Mouse (Mus musculus) lung, embryonic 14.5 days (tissue): Measurements from ENCODE around the gene Parp14. TPM values are rescaled to one million over a fixed set of nuclear protein-coding genes. Genes with fewer than 3 reads are reported as not detected.

ENCODE experiments used
- ATAC-seq: fragments of 200-750 bp; cut with Nextera tagmentation; 2 replicates; pipeline ENCODE4 v1.8.0; 2017; ENCODE audit warnings: mild to moderate bottlenecking, moderate TSS enrichment, moderate library complexity; ENCODE audit not compliant: insufficient read depth
- DNase-seq: peaks from one replicate; pipeline ENCODE4 v3.0.0-alpha.2; 2015
- H3K27ac ChIP-seq: fragments of 300-500 bp; sonication (generic); 2 replicates; pipeline ENCODE4 v1.5.1; 2014; ENCODE audit warnings: low read depth, mild to moderate bottlenecking, moderate library complexity
- H3K27me3 ChIP-seq: fragments of 300-500 bp; sonication (generic); 2 replicates; pipeline ENCODE4 v1.6.1; 2014; ENCODE audit warnings: low read length, control low read depth; ENCODE audit not compliant: insufficient read depth
- H3K36me3 ChIP-seq: fragments of 300-500 bp; sonication (generic); 2 replicates; pipeline ENCODE4 v1.6.1; 2014; ENCODE audit warnings: control low read depth; ENCODE audit not compliant: insufficient read depth
- H3K4me1 ChIP-seq: fragments of 300-500 bp; sonication (generic); 2 replicates; pipeline ENCODE4 v1.6.1; 2014; ENCODE audit warnings: antibody characterized with exemption, control low read depth; ENCODE audit not compliant: insufficient read depth
- H3K4me2 ChIP-seq: fragments of 300-500 bp; sonication (generic); 2 replicates; pipeline ENCODE4 v1.6.1; 2014; ENCODE audit warnings: mild to moderate bottlenecking
- H3K4me3 ChIP-seq: fragments of 300-500 bp; sonication (generic); 2 replicates; pipeline ENCODE4 v1.5.1; 2014; ENCODE audit warnings: low read depth, low read length
- H3K9ac ChIP-seq: fragments of 300-500 bp; sonication (generic); 2 replicates; pipeline ENCODE4 v1.6.1; 2014
- H3K9me3 ChIP-seq: fragments of 300-500 bp; sonication (generic); 2 replicates; pipeline ENCODE4 v1.6.1; 2016; ENCODE audit warnings: low read depth, low read length, control low read depth
- CTCF ChIP-seq: IDR thresholded peaks from 2 replicates; pipeline ENCODE4 v1.5.1; 2016; ENCODE audit warnings: antibody characterized with exemption, low read depth
- WGBS: fragments of 180-500 bp; shearing (Covaris S2); extraction: QIAGEN DNeasy Blood & Tissue Kit; methylation state at CpG from one replicate; pipeline ENCODE4 v1.1.7; 2014; 5-methylcytosine and 5-hydroxymethylcytosine counted together
- polyA plus RNA-seq: library from polyadenylated mRNA; unstranded; fragments of >200 nt; fragmentation: Nextera tagmentation; extraction: Ambion mirVana; gene quantifications from 2 replicates; pipeline ENCODE4 v1.2.1, GENCODE M21; 2014

The Parp14 gene
- polyA plus RNA-seq = 0.58 and 0.74 TPM in 2 replicates

DNA sequence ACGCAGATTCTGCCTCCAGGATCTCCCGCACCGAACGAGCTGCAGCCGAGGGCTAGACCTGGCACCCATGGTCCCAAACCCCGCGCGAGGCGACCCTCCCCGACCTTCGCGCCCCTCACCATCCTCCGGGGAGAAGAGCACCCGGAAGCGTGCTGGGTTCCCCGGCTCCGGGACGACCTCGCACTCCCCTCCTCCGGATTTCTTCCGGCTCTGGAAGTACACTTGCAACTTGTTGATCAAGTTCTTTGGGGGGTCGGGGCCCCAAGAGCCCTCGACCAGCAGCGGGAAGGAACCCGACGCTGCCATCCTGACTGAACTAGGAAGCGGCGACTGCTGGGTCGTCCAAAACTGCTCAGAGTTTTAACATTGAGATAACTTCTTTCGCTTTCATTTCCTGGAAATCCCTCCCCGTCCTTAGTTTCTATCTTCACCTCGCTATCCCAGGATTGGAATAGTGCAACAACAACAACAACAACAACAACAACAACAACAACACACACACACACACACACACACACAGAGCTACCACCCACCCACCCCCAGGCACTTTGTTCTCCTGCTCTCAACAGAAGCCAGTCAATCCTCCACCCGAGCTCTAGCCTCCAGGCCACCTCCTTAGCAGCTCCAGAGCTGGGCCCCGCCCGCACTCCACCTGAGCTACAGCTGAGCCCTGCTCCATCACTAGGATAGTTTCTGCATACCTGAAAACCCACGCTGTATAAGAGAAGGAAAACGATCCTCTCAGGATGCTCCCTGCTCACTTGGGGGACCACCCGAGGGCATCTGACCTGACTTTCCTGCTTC is at the start of gene Parp14:
Parp14 (minus strand) TSS at position 497 of the 804 bp plus-strand sequence.
- Histone ChIP-seq H3K4me2 (peak within 1 kb of the TSS; percentile 74), H3K9me3 (no peaks in the 10 kb centered on the region), H3K36me3 (no peaks in the 10 kb centered on the region), H3K9ac (peak within 1 kb of the TSS; percentile 73), H3K27ac (no peak within 1 kb of the TSS), H3K27me3 (peaks cover 28% of the 10 kb centered on the region), H3K4me1 (no peaks in the 10 kb centered on the region), H3K4me3 (peak within 1 kb of the TSS; percentile 65)
- DNase-seq (peak; percentile 56), ATAC-seq (peak; percentile 68; the same call in 1 of the 2 replicates)
- 1% methylated on average over 38 of the region's 38 CpGs for WGBS
- no peak for TF ChIP-seq CTCF

- 73% methylated on average over 6 of the region's 6 CpGs for WGBS
- no peak for TF ChIP-seq CTCF
- no peak for DNase-seq
These were observed 47.6 kb upstream of the Parp14 start for GRCm38 (mm10) chr16:35918721-35919543.

DNA sequence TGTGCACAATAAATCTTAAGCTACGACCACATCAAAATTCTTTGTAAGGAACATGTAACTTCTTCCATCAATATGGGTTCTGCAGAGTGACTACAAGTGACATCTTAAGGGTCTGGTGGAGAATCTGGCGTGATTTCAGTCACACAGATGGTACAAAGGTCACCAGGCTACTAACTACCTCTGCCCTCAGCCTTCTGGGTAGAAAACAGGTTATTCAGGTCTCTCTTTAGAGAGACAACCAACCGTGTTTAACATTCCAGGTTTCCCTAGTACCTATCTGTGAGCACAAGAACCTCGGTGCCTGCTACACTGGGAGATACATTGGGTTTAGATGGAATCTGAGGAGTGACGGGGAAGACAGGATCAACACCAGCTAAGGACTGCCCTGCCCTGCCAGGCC is 43.0 kb upstream of the Parp14 start:
- no peak overlapping the region for H3K27ac ChIP-seq
- no peak for TF ChIP-seq CTCF
- H3K9me3 ChIP-seq = no peaks in the 10 kb centered on the region
- no peaks in the 10 kb centered on the region for H3K27me3 ChIP-seq
- no peak overlapping the region for H3K9ac ChIP-seq
- ATAC-seq (no peak), DNase-seq (no peak)
- no peaks in the 10 kb centered on the region for H3K36me3 ChIP-seq
- no peak overlapping the region for H3K4me2 ChIP-seq
- 64% methylated on average over 5 of the region's 5 CpGs for WGBS
- no peak overlapping the region for H3K4me3 ChIP-seq
- no peaks in the 10 kb centered on the region for H3K4me1 ChIP-seq

More at GRCm38 (mm10) chr16:35918721-35919543, 47.6 kb upstream of the Parp14 start:
- H3K9ac ChIP-seq = no peak overlapping the region
- no peaks in the 10 kb centered on the region for H3K4me1 ChIP-seq
- H3K27me3 ChIP-seq = no peaks in the 10 kb centered on the region
- no peak overlapping the region for H3K4me3 ChIP-seq
- no peak overlapping the region for H3K4me2 ChIP-seq
- no peaks in the 10 kb centered on the region for H3K9me3 ChIP-seq
- H3K36me3 ChIP-seq = no peaks in the 10 kb centered on the region
- no peak overlapping the region for H3K27ac ChIP-seq
- no peak for ATAC-seq

DNA sequence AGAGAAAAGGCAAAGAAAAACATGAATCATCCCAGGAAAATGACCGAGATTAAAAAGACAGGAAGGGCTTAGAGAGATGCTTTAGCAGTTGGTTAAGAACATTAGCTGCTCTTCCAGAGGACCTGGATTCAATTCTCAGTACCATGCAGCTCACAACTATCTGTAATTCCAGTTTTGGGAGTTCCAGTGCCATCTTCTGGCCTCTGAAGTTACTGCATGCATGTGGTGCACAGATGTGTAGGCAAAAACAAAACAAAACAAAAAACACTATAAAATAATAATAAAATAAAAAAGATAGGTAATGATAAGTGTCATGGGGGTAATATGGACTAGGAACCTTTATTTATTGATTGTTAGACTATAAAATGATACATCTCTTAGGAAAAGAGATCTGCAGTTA is 42.2 kb upstream of the Parp14 start:
- no peak overlapping the region for H3K9ac ChIP-seq
- no peaks in the 10 kb centered on the region for H3K36me3 ChIP-seq
- no peak overlapping the region for H3K4me3 ChIP-seq
- H3K27ac ChIP-seq = no peak overlapping the region
- no peak for ATAC-seq
- no peak overlapping the region for H3K4me2 ChIP-seq
- no peaks in the 10 kb centered on the region for H3K9me3 ChIP-seq
- H3K4me1 ChIP-seq = no peaks in the 10 kb centered on the region
- 88% methylated on average over 1 of the region's 1 CpGs for WGBS
- DNase-seq = peak; percentile 31
- TF ChIP-seq CTCF = peak; percentile 37
- H3K27me3 ChIP-seq = no peaks in the 10 kb centered on the region

GRCm38 (mm10) chr16:35911449-35911848 is 40.1 kb upstream of the Parp14 start:
- Histone ChIP-seq H3K9ac (no peak overlapping the region), H3K27me3 (no peaks in the 10 kb centered on the region), H3K4me3 (no peak overlapping the region), H3K27ac (no peak overlapping the region), H3K9me3 (no peaks in the 10 kb centered on the region), H3K4me2 (no peak overlapping the region), H3K36me3 (no peaks in the 10 kb centered on the region), H3K4me1 (no peaks in the 10 kb centered on the region)
- no peak for TF ChIP-seq CTCF
- 48% methylated on average over 3 of the region's 3 CpGs for WGBS
- ATAC-seq = no peak
- DNase-seq = no peak

GRCm38 (mm10) chr16:35907432-35908201 is 36.3 kb upstream of the Parp14 start:
- DNase-seq = no peak
- Histone ChIP-seq H3K27me3 (no peaks in the 10 kb centered on the region), H3K4me3 (no peak overlapping the region), H3K27ac (no peak overlapping the region), H3K9ac (no peak overlapping the region), H3K4me2 (no peak overlapping the region), H3K4me1 (no peaks in the 10 kb centered on the region), H3K9me3 (no peaks in the 10 kb centered on the region), H3K36me3 (no peaks in the 10 kb centered on the region)
- no peak for ATAC-seq
- TF ChIP-seq CTCF = no peak
- WGBS = 58% methylated on average over 4 of the region's 4 CpGs
